Comparison of ENCODE assay signal across 8 mouse cellular contexts in the genomic region with DNA sequence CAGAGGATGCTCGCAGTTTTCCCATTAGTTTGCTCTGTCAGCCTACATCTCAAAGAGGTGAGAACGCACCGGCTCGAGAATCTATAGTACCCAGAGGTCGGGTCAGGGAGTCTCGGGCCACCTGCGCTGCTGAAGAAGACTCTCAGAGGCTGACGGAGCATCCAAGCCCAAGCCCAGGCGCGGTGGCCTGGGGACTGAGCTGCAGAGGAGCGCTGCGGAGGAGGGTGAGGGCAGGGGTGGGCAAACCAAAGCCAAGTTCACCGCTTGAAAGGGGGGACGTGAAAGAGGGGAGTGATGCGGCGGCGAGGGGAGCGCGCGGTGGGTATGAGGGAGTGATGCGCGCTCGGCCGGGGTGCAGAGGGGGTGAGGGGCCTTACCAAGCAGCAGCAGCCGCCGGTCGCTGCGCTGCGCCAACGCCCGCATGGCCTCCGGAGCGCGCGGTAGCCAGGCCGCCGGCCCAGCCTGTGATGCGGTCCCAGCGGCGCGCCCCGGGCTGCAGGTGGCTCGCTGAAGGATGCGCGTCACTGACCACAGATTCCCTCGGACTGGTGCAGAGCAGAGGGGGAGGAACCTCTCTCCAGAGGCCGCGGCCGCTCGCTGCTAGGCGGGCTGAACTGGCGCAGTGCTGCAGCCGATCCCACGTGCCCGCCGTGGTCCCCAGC. TPM values are rescaled to one million over a fixed set of nuclear protein-coding genes. Genes with fewer than 3 reads are reported as not detected.
DNase-seq lines count a peak whose midpoint lies in the region; ATAC-seq and TF ChIP-seq lines count a peak whose summit lies in the region.

TSS of gene Flt3 (minus strand) at position 647 of the 662 bp plus-strand sequence.

- H3K27ac ChIP-seq in heart, adult 2 months: no peak within 1 kb of the TSS
- H3K27ac ChIP-seq in embryonic fibroblast, embryonic 13.5 days (ENCODE audit: insufficient read depth, low read length): no peak within 1 kb of the TSS
- no peak within 1 kb of the TSS for H3K27ac ChIP-seq in liver, embryonic 14.5 days
- no peak within 1 kb of the TSS for H3K27ac ChIP-seq in neural tube, embryonic 12.5 days

- H3K36me3 ChIP-seq in heart, adult 2 months (ENCODE audit: control insufficient read depth, insufficient read depth, low read length): no peaks in the 10 kb centered on the region
- no peaks in the 10 kb centered on the region for H3K36me3 ChIP-seq in liver, embryonic 14.5 days (replicated peaks; ENCODE audit: control insufficient read depth, insufficient read depth, low read depth)
- no peaks in the 10 kb centered on the region for H3K36me3 ChIP-seq in neural tube, embryonic 12.5 days

- H3K79me2 ChIP-seq in heart, adult 2 months (replicated peaks; ENCODE audit: control insufficient read depth, insufficient read depth, low read length): no peaks in the 10 kb centered on the region

- H3K4me3 ChIP-seq in heart, adult 2 months: no peak within 1 kb of the TSS
- peak within 1 kb of the TSS; percentile 3; the same call in 1 of the 2 replicates for H3K4me3 ChIP-seq in embryonic fibroblast, embryonic 13.5 days (ENCODE audit: insufficient read depth, low read length)
- H3K4me3 ChIP-seq in liver, embryonic 14.5 days (ENCODE audit: insufficient read depth in 1 of 2, low read depth in 2 of 2, low read length in 2 of 2): peak within 1 kb of the TSS in 1 of 2 experiments; percentile 18; a peak in 2 of 4 replicates
- H3K4me3 ChIP-seq in neural tube, embryonic 12.5 days: peak within 1 kb of the TSS; percentile 42

- no peak for TF ChIP-seq POLR2A in heart, adult 2 months (IDR thresholded peaks at IDR 0.05; ENCODE audit: insufficient read depth, low read depth, low read length)
- no peak for TF ChIP-seq POLR2A in embryonic fibroblast, embryonic 13.5 days (IDR thresholded peaks at IDR 0.05; ENCODE audit: low read depth, low read length)

- peak within 1 kb of the TSS; percentile 11; the same call in 1 of the 2 replicates for H3K9ac ChIP-seq in heart, adult 2 months (ENCODE audit: low read depth, low read length)
- no peak within 1 kb of the TSS for H3K9ac ChIP-seq in liver, embryonic 14.5 days (replicated peaks)
- peak within 1 kb of the TSS; percentile 33; the same call in 1 of the 2 replicates for H3K9ac ChIP-seq in neural tube, embryonic 12.5 days

- intact Hi-C loops in heart, adult 2 months (cut with DNase I): no loop called here
- intact Hi-C loops in heart, postnatal 25 days (cut with DNase I): no loop called here

- H3K4me2 ChIP-seq in liver, embryonic 14.5 days (ENCODE audit: low read depth): peak within 1 kb of the TSS; percentile 43
- H3K4me2 ChIP-seq in neural tube, embryonic 12.5 days (replicated peaks): peak within 1 kb of the TSS; percentile 74

- no peak for TF ChIP-seq EP300 in heart, adult 2 months (IDR thresholded peaks at IDR 0.05; ENCODE audit: insufficient read depth, low read depth, low read length)
- TF ChIP-seq EP300 in liver, embryonic 14.5 days (IDR thresholded peaks at IDR 0.05; ENCODE audit: low read depth): no peak

- peaks cover 8% of the 10 kb centered on the region for H3K27me3 ChIP-seq in heart, adult 2 months (ENCODE audit: control insufficient read depth, insufficient read depth, low read length)
- H3K27me3 ChIP-seq in liver, embryonic 14.5 days (ENCODE audit: control insufficient read depth, insufficient read depth, low read length): peaks cover 35% of the 10 kb centered on the region
- peaks cover 48% of the 10 kb centered on the region for H3K27me3 ChIP-seq in neural tube, embryonic 12.5 days (replicated peaks)

- no peaks in the 10 kb centered on the region for H3K4me1 ChIP-seq in heart, adult 2 months (ENCODE audit: control insufficient read depth, insufficient read depth, low read length)
- H3K4me1 ChIP-seq in embryonic fibroblast, embryonic 13.5 days (ENCODE audit: control insufficient read depth, insufficient read depth, low read length): no peaks in the 10 kb centered on the region; the same call in 1 of the 2 replicates
- H3K4me1 ChIP-seq in liver, embryonic 14.5 days (replicated peaks; ENCODE audit: control insufficient read depth in 2 of 2, insufficient read depth in 2 of 2, low read length in 1 of 2): no peaks in the 10 kb centered on the region
- H3K4me1 ChIP-seq in neural tube, embryonic 12.5 days: peaks cover 10% of the 10 kb centered on the region; the same call in 1 of the 2 replicates

- no peak for TF ChIP-seq CTCF in heart, adult 2 months (IDR thresholded peaks at IDR 0.05)
- no peak for TF ChIP-seq CTCF in embryonic fibroblast, embryonic 13.5 days (IDR thresholded peaks at IDR 0.05; ENCODE audit: borderline replicate concordance, insufficient read depth, low read length)
- TF ChIP-seq CTCF in liver, embryonic 14.5 days (IDR thresholded peaks at IDR 0.05; ENCODE audit: low read depth): no peak

- no peaks in the 10 kb centered on the region; the same call in 1 of the 2 replicates for H3K9me3 ChIP-seq in liver, embryonic 14.5 days (ENCODE audit: control insufficient read depth, low read length)
- no peaks in the 10 kb centered on the region for H3K9me3 ChIP-seq in neural tube, embryonic 12.5 days

- 4% methylated on average over 56 of the region's 56 CpGs for WGBS in heart, adult 2 months
- 2% methylated on average over 56 of the region's 56 CpGs for WGBS in liver, embryonic 14.5 days (ENCODE audit: insufficient replicate concordance)
- under 1% methylated on average over 56 of the region's 56 CpGs for WGBS in neural tube, embryonic 12.5 days

- ATAC-seq in liver, embryonic 14.5 days (ENCODE audit: insufficient read depth): peak; percentile 26; the same call in 1 of the 2 replicates
- peak; percentile 65 for ATAC-seq in neural tube, embryonic 12.5 days (ENCODE audit: low FRiP score, low read depth)
- no peak for ATAC-seq in erythroblast, adult 5-6 weeks (replicated peaks; ENCODE audit: low FRiP score, poor library complexity, severe bottlenecking)

- DNase-seq in heart, adult 2 months: peak in 1 of 2 experiments; percentile 26
- no peak for DNase-seq in heart, postnatal 25 days (ENCODE audit: low spot score)
- DNase-seq in adrenal gland, postnatal 36 days: peak; percentile 6 to 29
- DNase-seq in induced T-regulatory cell, adult 2 months (ENCODE audit: low read depth): peak; percentile 35
- DNase-seq in liver, embryonic 14.5 days (ENCODE audit: low read depth in 3 of 3, low spot score in 3 of 3): no peak

RNA-seq across cellular contexts. Expression of gene Flt3, which starts in this region (rescaled TPM):
- total RNA-seq in heart, adult 2 months (2021): under 1 TPM; 0.09 to 0.13 TPM
- polyA plus RNA-seq in heart, adult 2 months (2012; rRNA removed): 0.12 and 0.16 TPM in 2 replicates
- under 1 TPM; 0.08 to 0.10 TPM for total RNA-seq in heart, postnatal 25 days (2021)
- under 1 TPM in 1 of 2 experiments, not detected in 1; 0.43 TPM for total RNA-seq in adrenal gland, postnatal 36 days (2021)
- not detected in 2 replicates for polyA plus RNA-seq in embryonic fibroblast, embryonic 13.5 days (2011; ENCODE audit: insufficient read length, low read depth, missing spikeins)
- 0.65 and 0.88 TPM in 2 replicates for polyA plus RNA-seq in liver, embryonic 14.5 days (2012; rRNA removed)
- 1.2 and 1.3 TPM in 2 replicates for polyA plus RNA-seq in liver, embryonic 14.5 days (2014; fragmentation: Nextera tagmentation; extraction: Ambion mirVana)
- 0.15 and 0.49 TPM in 2 replicates for polyA plus RNA-seq in neural tube, embryonic 12.5 days (2016; fragmentation: Nextera tagmentation; extraction: Ambion mirVana)
- 0.84 and 1.9 TPM in 2 replicates for total RNA-seq in erythroblast, adult 5-6 weeks (2015; ENCODE audit: low replicate concordance)
- total RNA-seq in erythroblast, adult 5-6 weeks (2017; ENCODE audit: low replicate concordance): 2.8 and 4.7 TPM in 2 replicates

Comparison
In these comparisons a context has a peak if more than half of its experiments do, and no peak if none do; other contexts are left out.
1. Peak in DNase-seq in adrenal gland, postnatal 36 days; RNA of the gene not detected or under 1 TPM.
2. Peak in ATAC-seq, H3K4me3 ChIP-seq, H3K9ac ChIP-seq and H3K4me2 ChIP-seq in neural tube, embryonic 12.5 days; RNA of the gene not detected or under 1 TPM.